Mouse (Mus musculus): Measurements from ENCODE around the gene Plod2. TPM values are rescaled to one million over a fixed set of nuclear protein-coding genes. Genes with fewer than 3 reads are reported as not detected.

The Plod2 gene
- polyA plus RNA-seq, 1 experiment: 0.47 TPM

DNA sequence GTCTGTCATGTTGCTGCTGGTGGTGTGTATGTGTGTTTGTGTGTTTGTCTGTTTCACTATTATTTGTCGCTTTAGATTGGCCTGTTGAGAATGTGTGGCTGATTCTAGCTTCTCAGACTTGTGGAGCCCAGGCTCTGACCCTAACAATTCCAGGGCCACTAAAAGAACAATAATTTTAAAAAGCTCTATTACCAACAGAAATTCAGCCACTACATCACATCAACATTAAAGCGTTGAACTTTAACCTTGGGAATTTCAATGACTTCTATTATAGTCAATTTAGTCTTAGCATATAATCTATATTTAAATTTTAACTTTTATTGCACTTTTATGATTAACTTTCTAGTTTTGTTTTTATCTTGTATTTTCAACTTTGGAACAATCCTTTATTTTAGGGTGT lies 74.4 kb downstream of the Plod2 start:
- H3K4me1 ChIP-seq (ENCODE audit: control insufficient read depth, insufficient read depth, insufficient read length, low read length): peaks cover 12% of the 10 kb centered on the region
- no peaks in the 10 kb centered on the region for H3K27me3 ChIP-seq (ENCODE audit: control insufficient read depth, insufficient read depth, low read length)
- WGBS: 36% methylated on average over 2 of the region's 2 CpGs
- H3K4me3 ChIP-seq (ENCODE audit: low read depth, low read length): no peak overlapping the region
- peak overlapping the region; percentile 59; the same call in 1 of the 2 replicates for H3K27ac ChIP-seq (ENCODE audit: insufficient read depth, low read depth, low read length)
- TF ChIP-seq CTCF (IDR thresholded peaks at IDR 0.05; ENCODE audit: extremely low read depth, insufficient read length, insufficient replicate concordance, low read depth, low read length) (no peak), POLR2A (IDR thresholded peaks at IDR 0.05; ENCODE audit: low read depth, low read length) (no peak)
- H3K36me3 ChIP-seq (ENCODE audit: control insufficient read depth, insufficient read depth, low read length): no peaks in the 10 kb centered on the region

DNA sequence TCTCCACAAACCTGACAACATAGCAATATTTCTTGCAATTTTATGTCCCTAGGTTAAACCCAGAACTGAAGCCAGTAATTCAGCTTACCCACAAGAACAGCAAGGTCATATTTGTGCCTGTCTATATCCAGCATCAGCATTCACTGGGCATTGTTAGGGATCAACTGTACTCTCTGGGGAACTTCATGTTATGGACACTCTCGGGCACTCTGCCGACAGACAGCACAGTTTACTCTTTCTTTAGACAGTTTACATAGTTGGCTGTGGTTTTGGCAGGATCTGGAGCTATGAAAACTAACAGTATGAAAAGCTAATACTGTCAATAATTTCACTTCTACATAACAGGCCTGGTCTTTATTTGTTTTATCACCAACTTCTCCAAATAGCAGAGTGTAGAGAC lies 75.4 kb downstream of the Plod2 start:
- Histone ChIP-seq H3K27ac (ENCODE audit: insufficient read depth, low read depth, low read length) (peak overlapping the region; percentile 15; the same call in 1 of the 2 replicates), H3K4me3 (ENCODE audit: low read depth, low read length) (no peak overlapping the region), H3K4me1 (ENCODE audit: control insufficient read depth, insufficient read depth, insufficient read length, low read length) (peaks cover 12% of the 10 kb centered on the region), H3K27me3 (ENCODE audit: control insufficient read depth, insufficient read depth, low read length) (no peaks in the 10 kb centered on the region), H3K36me3 (ENCODE audit: control insufficient read depth, insufficient read depth, low read length) (no peaks in the 10 kb centered on the region)
- 70% methylated on average over 2 of the region's 2 CpGs for WGBS
- no peak for TF ChIP-seq POLR2A (IDR thresholded peaks at IDR 0.05; ENCODE audit: low read depth, low read length)
- no peak for TF ChIP-seq CTCF (IDR thresholded peaks at IDR 0.05; ENCODE audit: extremely low read depth, insufficient read length, insufficient replicate concordance, low read depth, low read length)

GRCm38 (mm10) chr9:92620088-92620487 lies 78.1 kb downstream of the Plod2 start:
- H3K27me3 ChIP-seq (ENCODE audit: control insufficient read depth, insufficient read depth, low read length): no peaks in the 10 kb centered on the region
- H3K4me3 ChIP-seq (ENCODE audit: low read depth, low read length): no peak overlapping the region
- TF ChIP-seq POLR2A (IDR thresholded peaks at IDR 0.05; ENCODE audit: low read depth, low read length): no peak
- no peak for TF ChIP-seq CTCF (IDR thresholded peaks at IDR 0.05; ENCODE audit: extremely low read depth, insufficient read length, insufficient replicate concordance, low read depth, low read length)
- H3K4me1 ChIP-seq (ENCODE audit: control insufficient read depth, insufficient read depth, insufficient read length, low read length): peaks cover 7% of the 10 kb centered on the region; the same call in 1 of the 2 replicates
- 27% methylated on average over 1 of the region's 1 CpGs for WGBS
- no peaks in the 10 kb centered on the region for H3K36me3 ChIP-seq (ENCODE audit: control insufficient read depth, insufficient read depth, low read length)
- no peak overlapping the region for H3K27ac ChIP-seq (ENCODE audit: insufficient read depth, low read depth, low read length)

GRCm38 (mm10) chr9:92621246-92621645 lies 79.2 kb downstream of the Plod2 start:
- peaks cover 7% of the 10 kb centered on the region; the same call in 1 of the 2 replicates for H3K4me1 ChIP-seq (ENCODE audit: control insufficient read depth, insufficient read depth, insufficient read length, low read length)
- whole genome bisulfite sequencing: 73% methylated on average over 3 of the region's 3 CpGs
- no peaks in the 10 kb centered on the region for H3K27me3 ChIP-seq (ENCODE audit: control insufficient read depth, insufficient read depth, low read length)
- H3K27ac ChIP-seq (ENCODE audit: insufficient read depth, low read depth, low read length): no peak overlapping the region
- no peak overlapping the region for H3K4me3 ChIP-seq (ENCODE audit: low read depth, low read length)
- no peaks in the 10 kb centered on the region for H3K36me3 ChIP-seq (ENCODE audit: control insufficient read depth, insufficient read depth, low read length)
- TF ChIP-seq POLR2A (IDR thresholded peaks at IDR 0.05; ENCODE audit: low read depth, low read length): no peak
- no peak for TF ChIP-seq CTCF (IDR thresholded peaks at IDR 0.05; ENCODE audit: extremely low read depth, insufficient read length, insufficient replicate concordance, low read depth, low read length)

GRCm38 (mm10) chr9:92621878-92622282 lies 79.9 kb downstream of the Plod2 start:
- H3K4me3 ChIP-seq (ENCODE audit: low read depth, low read length): no peak overlapping the region
- H3K27me3 ChIP-seq (ENCODE audit: control insufficient read depth, insufficient read depth, low read length): no peaks in the 10 kb centered on the region
- H3K36me3 ChIP-seq (ENCODE audit: control insufficient read depth, insufficient read depth, low read length): no peaks in the 10 kb centered on the region
- TF ChIP-seq POLR2A (IDR thresholded peaks at IDR 0.05; ENCODE audit: low read depth, low read length): no peak
- H3K27ac ChIP-seq (ENCODE audit: insufficient read depth, low read depth, low read length): no peak overlapping the region
- 69% methylated on average over 2 of the region's 2 CpGs for WGBS
- H3K4me1 ChIP-seq (ENCODE audit: control insufficient read depth, insufficient read depth, insufficient read length, low read length): peaks cover 4% of the 10 kb centered on the region; the same call in 1 of the 2 replicates

DNA sequence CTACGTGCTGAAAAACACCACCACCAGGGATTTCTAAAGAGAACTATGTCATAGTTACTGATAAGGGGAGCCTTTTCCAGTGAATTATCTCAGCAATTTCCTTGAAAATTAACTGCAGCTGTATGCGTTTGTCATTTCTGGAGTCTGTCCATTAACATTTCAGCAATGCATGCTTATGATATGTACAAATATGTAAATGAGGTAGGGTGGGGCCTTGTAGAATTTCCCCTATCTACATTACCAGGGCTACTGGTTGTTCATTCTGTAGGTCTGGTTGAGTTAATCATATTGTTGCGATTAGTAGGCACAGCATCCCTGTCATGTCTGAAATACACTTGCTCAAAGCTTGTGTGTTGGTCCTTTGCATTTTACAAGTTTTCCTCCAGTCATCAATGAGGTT lies 92.8 kb downstream of the Plod2 start:
- TF ChIP-seq POLR2A (IDR thresholded peaks at IDR 0.05; ENCODE audit: low read depth, low read length): no peak
- TF ChIP-seq CTCF (IDR thresholded peaks at IDR 0.05; ENCODE audit: extremely low read depth, insufficient read length, insufficient replicate concordance, low read depth, low read length): no peak
- Histone ChIP-seq H3K27ac (ENCODE audit: insufficient read depth, low read depth, low read length) (no peak overlapping the region), H3K27me3 (ENCODE audit: control insufficient read depth, insufficient read depth, low read length) (no peaks in the 10 kb centered on the region), H3K4me3 (ENCODE audit: low read depth, low read length) (no peak overlapping the region), H3K4me1 (ENCODE audit: control insufficient read depth, insufficient read depth, insufficient read length, low read length) (no peaks in the 10 kb centered on the region), H3K36me3 (ENCODE audit: control insufficient read depth, insufficient read depth, low read length) (no peaks in the 10 kb centered on the region)
- WGBS: 54% methylated on average over 3 of the region's 3 CpGs

- WGBS: 80% methylated on average over 6 of the region's 6 CpGs
- Histone ChIP-seq H3K4me1 (ENCODE audit: control insufficient read depth, insufficient read depth, insufficient read length, low read length) (no peaks in the 10 kb centered on the region), H3K27me3 (ENCODE audit: control insufficient read depth, insufficient read depth, low read length) (no peaks in the 10 kb centered on the region), H3K36me3 (ENCODE audit: control insufficient read depth, insufficient read depth, low read length) (no peaks in the 10 kb centered on the region), H3K4me3 (ENCODE audit: low read depth, low read length) (no peak overlapping the region), H3K27ac (ENCODE audit: insufficient read depth, low read depth, low read length) (no peak overlapping the region)
- TF ChIP-seq POLR2A (IDR thresholded peaks at IDR 0.05; ENCODE audit: low read depth, low read length): no peak
- no peak for TF ChIP-seq CTCF (IDR thresholded peaks at IDR 0.05; ENCODE audit: extremely low read depth, insufficient read length, insufficient replicate concordance, low read depth, low read length)
Observed at GRCm38 (mm10) chr9:92639200-92639897, 97.3 kb downstream of the Plod2 start.

Measured in small intestine, adult 2 months (tissue).